Mouse (Mus musculus) c-Kit-positive CD71-negative TER-119-negative erythroid progenitor cells, embryonic 14.5 days (primary cell): ENCODE measurements around the gene Synpo2.

ENCODE experiments used
- DNase-seq: peaks from one replicate; pipeline ENCODE4 v3.0.0-alpha.2; 2013; ENCODE audit warnings: low read depth

Synpo2 gene

DNA sequence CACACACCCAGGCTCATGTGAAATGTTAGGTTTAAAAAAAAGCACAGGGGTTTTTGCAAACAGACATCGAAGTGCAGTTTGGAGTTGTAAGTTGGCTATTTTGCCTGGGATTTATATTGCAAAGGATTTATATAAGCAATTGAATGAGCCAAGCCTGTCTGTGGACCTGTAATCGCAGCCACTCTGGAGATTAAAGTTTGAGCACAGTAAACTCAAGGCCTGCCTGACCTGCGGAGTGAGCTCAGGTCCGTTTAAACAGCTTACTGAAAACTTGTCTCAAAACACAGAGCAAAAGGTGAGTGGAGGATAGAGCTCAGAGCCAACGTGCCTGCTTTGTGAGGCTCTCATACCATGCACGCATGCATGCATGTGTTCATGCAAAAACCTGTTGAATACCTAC is 30.9 kb downstream of the Synpo2 start:
- no peak for DNase-seq

DNA sequence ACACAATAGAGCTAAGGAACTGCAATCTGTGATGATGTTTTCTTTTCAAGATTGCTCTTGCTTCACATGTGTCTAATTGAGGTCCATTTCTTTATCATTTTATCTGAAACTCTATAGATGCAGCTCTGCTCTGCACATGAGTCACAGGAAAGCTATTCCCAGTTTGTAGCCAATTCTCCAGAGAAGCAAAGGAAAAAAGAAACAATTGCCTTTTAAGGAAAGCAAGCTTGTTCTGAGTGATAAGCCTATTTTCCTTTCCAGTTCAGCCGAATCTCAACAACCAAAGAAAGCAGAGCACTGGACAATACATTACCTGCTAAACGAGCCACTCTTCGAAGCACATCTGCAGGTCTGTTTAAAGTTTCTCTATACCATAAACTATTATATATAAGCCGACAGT is 31.3 kb downstream of the Synpo2 start:
- no peak for DNase-seq

DNA sequence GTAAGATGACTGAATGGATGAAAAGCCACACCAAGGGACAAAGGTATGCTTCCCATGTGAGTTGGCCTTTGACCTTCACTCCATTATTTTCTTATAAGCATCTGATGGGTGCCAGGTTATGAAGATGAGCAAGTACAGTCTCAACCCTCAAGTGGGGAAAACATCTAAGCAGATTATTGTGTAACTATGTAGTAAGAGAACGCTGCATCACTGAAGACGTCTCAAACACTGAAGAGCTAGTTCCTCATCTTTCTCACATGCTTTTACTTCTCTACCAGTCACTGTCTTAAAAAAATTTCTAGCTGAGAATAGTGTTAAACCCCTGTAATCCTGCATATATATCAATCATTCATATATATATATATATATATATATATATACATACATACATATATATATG is 34.2 kb downstream of the Synpo2 start:
- DNase-seq, result no peak

DNA sequence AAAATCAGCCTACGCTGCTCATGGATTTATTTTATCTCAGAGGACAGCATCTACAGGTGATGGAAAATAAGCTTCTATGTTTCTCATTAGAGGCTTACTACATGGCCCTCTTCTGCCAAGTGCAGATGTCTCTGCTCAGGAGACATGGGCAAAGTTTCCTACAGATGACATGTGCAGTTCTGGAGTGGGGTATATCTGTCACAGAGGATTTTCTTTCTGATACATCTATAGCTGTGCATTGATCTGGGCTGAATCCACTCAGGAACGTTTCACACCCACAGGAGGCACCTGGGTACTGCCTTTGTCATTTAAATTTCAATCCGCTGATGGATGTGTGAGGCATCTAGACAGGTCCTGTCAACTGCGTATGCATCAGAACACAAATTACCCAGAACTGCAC is 42.2 kb downstream of the Synpo2 start:
- no peak for DNase-seq

DNA sequence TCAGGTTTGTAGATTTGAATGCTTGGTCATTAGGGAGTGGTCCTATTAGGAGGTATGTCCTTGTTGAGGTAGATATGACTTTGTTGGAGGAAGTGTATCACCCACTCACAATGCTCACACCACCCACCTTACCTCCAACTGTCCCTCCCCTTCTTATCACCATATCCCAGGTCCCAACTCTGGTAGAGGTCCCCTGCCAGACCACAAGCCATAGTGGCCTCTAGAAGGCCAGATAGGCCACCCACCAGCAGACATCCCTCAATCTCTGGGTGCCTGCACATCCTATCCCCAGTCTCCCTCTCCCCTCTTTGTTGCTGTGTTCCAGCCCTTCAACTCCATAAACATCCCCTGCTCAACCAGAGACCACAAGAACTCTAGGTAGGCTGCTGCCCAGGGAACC is 44.3 kb downstream of the Synpo2 start:
- no peak for DNase-seq

DNA sequence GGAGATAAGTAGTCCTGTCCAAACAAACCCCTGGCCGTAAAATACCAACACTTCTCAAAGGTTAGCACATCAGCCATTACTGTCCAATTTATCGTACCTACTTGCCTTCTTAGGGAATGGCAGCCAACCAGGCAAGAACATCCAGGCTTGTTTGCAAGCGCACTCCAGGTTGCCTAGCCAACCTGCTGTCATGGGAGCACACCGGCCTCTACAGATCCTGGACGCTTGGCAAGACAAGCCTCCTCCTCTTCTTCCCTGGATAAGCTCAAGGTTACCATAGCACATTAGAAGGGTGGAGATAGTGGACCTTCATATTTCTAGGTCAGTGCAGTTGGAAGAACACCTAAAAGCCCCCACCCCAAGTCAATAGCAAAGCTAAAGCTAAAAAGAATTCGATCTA is 45.6 kb downstream of the Synpo2 start:
- DNase-seq, result no peak

DNA sequence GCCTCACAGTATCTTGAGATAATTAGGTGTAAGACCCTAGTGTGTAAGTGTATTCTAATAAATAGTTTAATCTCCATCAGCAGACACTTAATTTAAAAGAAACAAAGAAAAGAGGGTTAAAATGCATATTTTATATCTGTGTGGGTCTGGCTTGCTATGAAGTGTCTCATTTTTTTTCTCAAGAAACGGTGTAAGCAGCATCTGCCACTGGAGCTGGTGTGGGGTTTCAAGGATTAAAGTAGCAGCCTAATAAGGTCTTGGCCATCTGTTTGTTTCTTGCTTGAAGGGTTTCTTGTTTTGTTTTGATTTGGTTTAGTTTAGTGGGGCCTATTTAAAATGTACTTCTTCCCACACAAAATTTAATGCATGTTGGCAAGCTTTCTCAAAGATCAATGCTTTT is 46.1 kb downstream of the Synpo2 start:
- DNase-seq, result no peak

DNA sequence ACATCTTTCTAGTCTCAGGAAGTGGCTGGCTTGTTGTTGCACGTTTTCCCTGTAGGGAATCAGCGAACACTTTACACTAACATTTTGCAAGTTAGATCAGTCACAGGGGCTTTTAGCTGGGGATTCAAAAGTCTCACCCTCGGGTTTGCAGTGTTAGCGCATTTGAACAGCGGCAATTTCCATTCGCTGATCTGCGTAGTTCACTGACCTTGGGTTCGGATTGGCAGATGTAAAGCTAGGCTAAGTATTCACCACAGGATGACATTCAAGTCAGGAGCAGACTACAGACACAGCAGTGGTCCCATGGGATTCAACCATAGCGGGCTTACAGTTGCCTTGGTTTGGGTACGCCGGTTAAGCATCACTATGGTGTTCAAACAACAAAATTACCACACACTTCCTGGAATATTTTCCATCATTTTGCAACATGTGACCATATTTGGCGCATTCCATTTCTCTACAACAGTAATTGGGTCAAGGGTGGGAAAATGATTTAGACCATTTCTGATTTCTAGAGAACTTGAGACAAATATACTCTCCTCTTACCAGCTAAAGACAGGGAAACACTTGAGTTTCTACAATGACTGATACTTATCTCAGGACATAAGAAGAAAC is 47.2 kb downstream of the Synpo2 start:
- DNase-seq, result no peak

DNA sequence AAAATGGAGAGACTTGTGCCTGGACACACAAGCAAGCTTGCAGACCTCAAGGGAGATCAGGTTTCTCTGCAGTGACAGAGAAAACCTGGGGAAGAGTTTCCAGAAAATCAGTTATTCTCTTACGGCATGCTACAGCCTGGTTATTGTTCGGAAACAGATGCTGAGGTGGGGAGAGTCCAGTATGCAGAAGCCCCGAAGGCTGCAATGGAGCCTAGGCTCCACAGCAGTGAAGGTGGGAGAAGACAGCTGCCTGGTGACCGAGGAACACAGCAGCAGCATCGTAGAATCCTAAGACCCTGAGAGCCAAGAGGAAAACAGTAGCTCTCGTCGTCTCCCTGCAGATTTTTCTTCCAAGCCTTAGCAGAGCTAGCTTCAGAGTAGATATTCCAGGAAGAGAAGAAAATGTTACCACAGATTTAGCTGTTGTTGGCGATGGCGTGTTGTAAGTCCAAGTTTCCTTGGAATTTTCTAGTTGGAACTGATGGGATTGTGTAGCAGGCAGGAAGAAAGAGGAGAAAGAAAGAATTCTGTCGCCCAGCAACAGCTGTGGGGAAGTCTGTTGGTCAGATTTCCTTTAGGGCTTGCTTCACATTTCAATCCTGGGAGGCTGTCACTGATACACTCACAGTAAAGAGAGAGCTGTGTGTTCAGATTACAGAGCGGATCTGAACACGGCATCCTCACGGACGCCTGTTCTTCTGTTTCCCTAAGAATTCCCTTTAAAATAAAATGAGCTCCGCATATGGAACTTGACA is 48.4 kb downstream of the Synpo2 start:
- DNase-seq, result no peak

DNA sequence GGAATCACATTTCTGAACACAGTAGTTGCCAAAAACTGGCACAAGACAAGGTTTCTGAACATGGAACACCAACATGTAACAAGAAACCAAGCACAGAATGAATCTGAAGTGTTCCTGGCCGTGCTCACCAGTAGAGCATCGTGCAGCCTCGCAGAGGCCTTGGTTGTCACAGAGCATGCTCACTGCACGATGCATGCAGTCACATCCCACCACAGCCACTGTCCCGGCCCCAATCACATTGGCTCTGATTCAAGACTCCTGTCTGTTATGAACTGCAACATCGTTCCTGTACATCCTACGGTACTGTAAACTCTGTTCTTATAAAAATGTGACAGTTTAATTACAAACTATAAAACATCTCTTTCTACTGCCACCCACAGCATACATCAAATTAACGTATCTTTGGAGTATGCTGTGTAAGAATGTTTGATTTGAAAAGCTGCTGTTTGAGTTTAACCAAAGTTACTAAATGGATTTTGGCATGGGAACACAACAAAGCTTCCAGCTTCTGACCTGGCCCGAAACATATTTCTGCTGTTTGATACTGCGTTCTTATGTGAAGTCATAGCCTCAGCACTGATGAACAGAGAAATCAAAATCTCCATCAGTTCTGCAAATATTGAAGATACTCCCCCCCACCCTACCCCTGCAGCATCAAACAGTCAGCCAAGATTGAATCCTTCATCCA is 50.6 kb downstream of the Synpo2 start:
- DNase-seq, result no peak

DNA sequence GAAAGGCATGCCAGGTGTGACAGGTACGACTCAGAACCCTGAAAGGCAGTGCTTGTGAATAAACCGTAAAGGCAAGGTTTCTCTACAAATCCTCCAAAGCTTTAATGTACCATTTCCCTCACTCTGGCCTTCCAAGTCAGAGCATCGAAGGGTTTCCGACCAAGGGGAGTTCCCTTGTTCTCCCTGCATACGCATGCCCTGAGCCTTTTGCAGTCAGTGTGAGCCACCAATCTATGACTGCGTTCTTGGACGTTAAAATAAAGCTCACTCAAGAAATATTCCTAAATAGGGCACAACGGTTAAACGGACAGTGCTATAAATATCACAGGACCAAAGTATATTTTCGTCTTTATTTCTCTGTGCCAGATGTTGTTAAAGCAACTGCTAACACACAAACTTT is 51.7 kb downstream of the Synpo2 start:
- DNase-seq, result no peak

DNA sequence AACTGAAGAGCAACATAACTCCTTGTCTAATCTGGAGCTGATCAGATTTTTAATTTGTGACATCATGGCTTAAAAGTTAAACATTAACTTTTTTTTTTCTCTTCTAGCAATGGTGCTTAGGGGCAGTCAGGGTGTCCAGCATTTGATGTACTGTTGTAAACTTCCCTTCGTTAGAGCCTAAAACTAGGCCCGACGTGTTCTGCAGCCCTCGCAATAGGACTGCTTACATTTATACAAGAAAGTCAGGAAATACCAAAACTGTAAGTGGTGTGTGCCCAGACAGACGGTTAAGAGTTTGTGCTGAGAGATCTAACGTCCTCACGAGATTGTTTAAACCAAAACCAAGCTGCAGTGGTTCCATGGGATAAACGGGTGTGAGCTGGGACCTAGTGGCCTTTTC is 56.4 kb downstream of the Synpo2 start:
- no peak for DNase-seq

DNA sequence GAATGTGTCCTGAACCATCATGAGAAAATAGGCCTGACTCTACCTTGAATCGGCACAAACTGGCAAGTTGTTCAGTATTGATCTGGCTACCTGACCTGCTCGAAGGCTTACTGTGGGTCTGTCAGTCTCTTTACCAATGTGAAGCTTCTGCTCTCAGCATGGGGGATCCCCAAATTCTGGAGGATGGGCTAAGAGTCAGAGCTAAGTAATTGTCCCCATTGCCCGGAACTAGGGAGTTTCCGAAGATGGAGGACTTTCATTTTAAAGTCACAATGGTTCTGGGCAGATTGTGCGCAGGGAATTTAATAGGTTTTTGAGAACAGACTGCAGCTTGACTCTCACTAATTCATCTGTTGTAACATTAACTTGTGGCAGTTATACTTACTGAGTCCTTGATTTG is 56.9 kb downstream of the Synpo2 start:
- no peak for DNase-seq

DNA sequence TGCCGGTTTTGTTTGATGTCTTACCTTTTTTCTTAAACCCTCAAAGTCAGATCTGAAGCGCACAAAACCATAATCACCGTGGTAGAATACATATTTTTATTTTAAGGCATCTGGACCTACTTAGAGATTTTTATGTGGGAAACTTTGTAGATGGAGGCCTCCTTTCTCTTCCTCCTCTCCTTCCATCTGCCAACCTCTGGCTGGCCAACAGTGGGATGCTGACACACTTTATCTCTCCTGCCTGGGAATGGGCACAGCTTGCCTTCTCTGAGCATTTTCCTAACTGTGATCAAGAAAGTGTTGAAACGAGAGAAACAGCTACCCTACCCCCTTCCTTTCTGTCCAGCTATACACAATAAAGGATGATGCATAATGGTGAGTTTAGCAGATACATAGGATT is 57.5 kb downstream of the Synpo2 start:
- no peak for DNase-seq

DNA sequence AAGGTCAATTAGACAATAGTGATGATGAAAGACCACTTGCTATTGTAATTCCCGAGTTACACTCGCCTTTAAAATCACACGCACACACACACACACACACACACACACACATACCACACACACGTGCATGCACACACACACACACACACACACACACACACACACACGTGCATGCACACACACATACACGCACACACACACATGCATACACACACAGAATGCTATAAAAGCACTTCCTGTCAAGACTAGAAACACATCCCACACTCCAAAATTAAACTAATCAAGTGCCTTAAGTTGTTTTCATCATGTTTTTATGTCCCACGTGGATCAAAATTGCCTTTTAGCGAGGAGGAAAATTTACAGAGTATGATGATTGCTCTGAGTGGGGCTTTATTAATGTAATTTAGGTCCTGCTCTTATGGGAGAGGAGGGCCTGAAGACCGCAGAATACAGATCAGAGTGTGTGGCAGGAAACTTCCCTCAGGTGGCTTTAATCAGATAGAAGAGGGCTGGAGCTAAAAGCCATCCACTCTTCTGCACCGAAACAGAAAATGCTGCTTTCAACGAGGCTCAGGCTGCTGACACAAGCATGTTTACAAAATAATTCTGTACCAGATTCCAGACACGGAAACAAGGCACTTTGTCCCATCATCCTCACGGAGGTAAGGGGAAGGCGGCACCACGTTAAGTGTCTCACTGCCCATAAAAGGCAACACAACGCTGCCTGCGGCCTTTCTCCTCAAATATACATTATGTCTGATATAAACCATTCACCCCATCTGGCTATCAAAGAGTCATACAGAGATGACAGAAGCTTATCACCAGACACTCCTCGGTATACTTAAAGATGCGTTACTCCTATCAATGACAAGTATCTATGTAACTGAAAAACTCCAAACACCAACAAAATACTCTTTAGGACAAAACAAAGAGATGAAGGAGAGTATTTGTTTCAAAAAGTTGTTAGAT is 59.3 kb downstream of the Synpo2 start:
- DNase-seq, result no peak

DNA sequence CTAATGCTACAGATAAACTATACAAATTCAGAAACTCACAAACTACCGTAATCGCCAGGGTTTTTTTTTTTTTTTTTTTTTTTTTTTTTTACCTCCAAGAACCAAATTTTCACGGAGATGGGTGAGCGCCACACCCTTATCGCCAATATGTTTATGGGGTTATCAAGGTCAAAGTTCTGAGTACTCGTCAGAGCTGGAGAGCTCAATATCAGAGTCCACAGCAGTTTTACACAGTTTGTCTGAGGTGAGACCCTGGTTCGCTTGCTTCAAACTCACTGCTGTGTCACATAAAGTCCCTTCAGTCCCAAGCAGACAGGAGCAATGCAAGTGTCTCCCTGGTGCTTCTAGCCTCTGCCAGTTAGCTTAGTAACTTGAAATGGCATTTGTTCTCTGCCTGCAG is 60.8 kb downstream of the Synpo2 start:
- no peak for DNase-seq

DNA sequence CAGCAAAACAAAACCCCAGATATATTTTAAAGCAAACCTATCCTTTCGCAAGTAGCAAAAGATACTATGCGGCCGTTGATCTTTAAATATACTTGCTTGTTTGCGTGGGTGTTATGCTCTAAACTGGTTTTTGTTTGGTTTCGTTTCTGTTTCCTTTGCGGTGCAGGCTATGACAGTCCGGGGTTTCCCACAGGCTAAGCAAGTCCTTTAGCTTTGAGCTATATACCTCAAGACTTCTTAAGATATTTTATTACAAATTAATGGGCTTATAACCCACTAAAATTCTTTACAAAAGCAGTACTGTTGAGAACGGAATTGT is 61.6 kb downstream of the Synpo2 start:
- no peak for DNase-seq

DNA sequence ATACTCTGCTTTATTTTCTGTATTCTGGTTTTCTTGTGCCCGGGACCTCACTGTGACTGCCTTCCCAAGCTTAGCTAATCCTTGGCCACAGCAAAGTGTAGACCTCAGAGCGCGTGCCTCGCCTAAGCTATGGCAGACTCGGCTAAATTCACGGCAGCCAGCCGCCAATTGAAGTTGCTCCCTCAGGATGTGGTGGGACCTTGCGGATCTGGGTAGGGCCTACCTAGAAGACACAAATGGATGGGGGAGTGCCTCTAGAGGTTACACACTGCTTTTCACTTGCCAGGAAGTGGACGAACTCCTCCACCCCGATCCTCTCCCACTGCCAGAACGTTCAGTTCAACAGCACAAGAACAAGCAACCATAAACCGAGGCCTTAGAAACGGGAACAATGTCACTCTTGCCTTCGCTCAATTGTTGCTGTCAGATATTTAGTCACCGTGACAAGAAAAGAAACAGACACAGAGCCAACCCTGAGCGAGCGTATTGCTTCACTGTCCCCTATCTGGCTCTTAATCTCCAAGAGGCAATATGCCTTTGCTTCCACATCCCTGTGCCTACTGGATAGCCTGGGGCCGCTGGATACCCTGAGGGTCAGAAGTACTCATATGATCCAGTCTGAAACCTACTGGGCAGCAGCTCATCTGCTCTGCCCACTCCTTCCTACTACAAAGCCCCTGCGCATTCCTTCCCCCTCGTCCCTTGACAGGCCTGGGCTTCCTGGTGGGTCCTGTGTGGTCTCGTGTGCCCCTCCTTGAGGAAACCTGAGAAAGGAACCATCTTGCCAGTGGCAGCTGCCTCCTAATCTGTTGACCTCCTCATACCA is 62.2 kb downstream of the Synpo2 start:
- no peak for DNase-seq

DNA sequence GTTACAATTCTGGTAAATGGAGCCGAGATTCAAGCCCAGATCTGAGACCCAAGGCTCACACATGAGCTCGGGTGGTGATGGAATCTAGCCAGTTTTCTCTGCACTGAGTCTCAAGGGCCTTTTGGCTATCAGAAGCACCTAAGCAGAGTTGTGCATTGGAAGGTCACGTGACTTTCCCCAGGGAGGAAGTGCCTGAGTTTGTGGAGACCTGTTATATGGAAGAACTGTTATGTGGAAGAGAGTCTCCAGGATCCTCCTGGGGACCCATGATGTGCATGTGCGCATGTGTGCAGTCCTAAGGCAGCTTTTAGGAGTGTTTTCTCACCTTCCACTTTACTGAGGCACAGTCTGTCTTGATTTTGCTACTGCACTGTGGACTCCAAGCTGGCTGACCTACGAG is 63.8 kb downstream of the Synpo2 start:
- DNase-seq, result no peak

DNA sequence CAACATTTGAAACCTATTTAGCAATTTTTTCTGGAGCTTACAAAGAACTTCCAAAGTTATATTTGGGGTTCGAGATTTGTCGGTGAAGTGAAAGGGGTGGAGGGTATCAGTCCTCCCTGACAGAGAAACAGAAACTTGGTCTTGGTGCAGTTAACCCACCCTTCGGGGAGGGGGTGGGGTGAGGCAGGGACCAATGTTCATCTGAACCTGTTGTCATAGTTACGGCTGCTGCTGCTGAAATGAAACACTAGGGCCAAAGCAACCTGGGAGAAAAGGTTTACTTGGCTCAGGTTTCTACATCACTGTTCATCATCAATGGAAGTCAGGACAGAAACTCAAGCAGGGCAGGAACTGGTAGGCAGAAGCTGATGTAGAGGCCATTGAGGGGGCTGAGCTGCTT is 66.6 kb downstream of the Synpo2 start:
- DNase-seq, result no peak

DNA sequence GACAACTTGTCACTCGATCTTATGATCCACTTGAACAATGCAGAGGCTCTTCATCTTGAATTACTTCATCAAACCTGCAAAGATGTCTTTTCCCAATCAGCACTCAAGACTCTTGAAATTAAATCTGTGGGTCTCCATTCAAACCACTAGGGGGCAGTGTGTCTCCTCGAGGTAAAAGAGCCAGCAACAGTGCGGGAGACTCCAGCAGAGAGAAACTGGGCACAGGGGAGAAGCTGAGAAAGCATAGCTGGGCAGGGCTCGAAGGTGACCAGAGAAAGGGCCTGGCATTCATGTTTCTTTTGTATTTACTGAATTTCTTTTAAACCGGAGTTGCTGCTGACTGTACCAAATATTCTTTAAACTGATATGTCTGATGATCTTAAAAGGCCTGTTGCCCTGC is 67.1 kb downstream of the Synpo2 start:
- DNase-seq, result peak; percentile 38

DNA sequence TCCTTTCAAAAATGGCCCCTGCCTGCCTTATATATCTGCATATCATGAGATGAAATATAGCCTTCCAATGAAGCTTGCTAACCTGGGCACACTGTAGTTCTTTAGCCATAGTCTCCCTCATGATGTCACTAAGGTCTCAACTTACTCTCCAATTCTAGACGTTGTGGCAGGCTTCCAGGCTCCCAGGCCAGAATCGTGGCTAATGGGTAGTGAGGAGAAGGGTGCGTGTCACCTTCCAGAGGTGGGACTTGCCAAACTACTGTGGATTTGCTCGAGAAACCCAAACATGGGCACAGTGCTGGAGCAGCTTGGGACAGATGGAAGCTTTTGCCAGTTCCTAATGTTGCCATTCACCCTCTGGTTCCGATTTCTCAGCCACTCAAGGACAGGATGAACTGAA is 69.5 kb downstream of the Synpo2 start:
- no peak for DNase-seq
